Mouse (Mus musculus) lung, adult 18-20 months (tissue): ENCODE results near the gene Fgf22.
A peak's percentile ranks its signal among the peaks of the same experiment; 100 is the strongest.

ENCODE experiments used
- DNase-seq, 2 experiments: peaks; one replicate each; pipeline ENCODE4 v3.0.0; 2022; ENCODE audit warnings: mixed read lengths in 2 of 2

Fgf22 gene

DNA sequence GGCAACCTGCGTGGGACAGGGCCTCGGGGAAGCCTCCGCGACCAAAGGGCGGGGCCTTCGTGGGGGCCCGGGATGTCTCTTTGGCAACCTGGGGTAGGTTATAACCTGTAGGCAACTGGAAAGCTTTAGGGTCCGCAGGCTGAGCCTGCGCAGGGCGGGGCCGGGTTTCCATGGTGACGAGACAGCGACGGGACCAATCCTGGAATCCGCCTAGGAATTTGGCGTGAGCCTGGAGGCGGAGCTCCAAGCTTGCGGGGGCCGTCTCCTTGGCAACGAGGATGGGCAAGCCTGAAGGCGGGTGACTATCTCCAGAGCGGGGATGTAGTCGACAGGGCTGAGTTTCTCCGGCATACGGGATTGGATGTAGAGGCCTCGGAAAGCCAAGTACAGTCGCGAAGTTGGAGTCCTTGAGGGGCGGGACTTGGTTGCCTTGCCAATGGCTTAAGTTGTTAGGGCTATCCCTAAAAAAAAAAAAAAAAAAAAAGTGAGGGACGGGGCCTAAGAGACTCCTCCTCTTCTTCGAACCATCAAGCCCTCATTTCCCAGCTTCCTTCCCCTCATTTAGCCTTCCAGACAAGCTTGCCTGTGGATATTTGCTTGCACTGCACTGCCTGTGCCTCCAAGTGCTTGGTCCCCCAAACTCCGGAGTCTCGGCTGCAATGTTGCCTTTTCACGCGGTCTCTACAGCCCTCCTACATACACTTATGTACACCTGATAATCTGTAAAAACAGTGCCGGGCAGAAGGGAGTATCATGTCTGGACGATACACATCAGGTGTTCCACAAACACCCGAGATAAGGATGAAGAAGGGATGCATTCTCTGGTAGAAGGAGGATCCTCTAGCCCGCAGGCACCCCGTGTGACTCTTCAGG, 12.7 kb downstream of the Fgf22 start:
- DNase-seq: peak; percentile 89 to 92

DNA sequence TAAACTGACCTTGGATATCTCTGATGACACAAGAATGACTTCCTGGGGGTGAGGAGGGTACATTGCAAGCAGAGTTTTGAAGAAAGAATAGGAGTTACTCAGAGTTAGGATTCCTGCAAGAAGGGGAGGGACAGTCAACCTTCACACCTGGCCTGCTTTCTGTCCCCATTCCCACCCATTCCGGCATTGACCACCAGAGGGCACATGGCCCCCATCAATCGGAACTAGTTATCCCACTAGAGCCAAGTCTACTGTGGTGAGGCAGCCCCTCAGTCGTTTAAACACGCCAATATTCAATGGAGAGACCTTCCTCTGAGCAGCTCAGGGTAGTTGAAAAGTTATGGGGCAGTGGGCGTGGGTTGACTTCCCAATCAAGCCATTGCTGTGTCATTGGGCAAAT, 13.5 kb downstream of the Fgf22 start:
- peak; percentile 78 to 82 for DNase-seq

- DNase-seq: no peak
These were observed 14.5 kb downstream of the Fgf22 start for GRCm38 (mm10) chr10:79769329-79769728.

GRCm38 (mm10) chr10:79772320-79772719, 17.4 kb downstream of the Fgf22 start:
- DNase-seq: no peak

GRCm38 (mm10) chr10:79773208-79773607, 18.3 kb downstream of the Fgf22 start:
- DNase-seq: no peak

DNA sequence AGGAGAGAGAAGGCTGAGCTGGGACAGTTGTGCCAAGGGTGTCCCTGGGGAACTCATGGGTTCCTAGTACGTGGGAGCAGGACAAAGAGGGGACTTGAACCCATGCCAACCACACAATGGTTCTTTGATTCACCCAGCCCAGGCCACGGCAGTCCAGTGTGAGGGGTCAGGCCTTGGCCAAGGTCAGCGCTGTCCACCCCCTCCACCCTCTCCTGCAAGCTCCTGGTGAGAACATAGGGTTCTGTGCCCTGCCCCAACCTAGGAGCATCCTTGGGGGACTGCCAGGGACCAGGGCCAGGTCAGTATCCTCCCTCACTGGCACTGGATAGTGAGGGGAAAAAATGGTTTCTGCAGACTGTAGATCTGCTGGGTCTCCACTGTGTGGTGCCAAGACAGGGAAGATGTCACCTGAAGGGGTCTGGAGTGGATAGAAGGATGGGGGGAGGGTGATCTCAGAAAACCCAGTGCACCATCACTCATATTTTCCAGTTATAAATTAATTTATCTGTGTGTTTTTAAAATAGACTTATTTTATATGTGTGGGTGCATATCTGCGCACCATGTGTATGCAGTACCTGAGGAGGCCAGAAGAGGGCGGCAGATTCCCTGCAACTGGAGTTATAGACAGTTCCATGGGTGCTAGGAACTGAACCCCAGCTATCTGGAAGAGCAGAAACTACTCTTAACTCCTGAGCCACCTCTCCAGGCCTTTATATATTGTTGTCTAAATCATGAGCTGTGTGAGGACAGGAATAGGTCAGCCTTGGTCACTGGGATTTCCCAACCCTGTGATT, 19.8 kb downstream of the Fgf22 start:
- DNase-seq: no peak

DNA sequence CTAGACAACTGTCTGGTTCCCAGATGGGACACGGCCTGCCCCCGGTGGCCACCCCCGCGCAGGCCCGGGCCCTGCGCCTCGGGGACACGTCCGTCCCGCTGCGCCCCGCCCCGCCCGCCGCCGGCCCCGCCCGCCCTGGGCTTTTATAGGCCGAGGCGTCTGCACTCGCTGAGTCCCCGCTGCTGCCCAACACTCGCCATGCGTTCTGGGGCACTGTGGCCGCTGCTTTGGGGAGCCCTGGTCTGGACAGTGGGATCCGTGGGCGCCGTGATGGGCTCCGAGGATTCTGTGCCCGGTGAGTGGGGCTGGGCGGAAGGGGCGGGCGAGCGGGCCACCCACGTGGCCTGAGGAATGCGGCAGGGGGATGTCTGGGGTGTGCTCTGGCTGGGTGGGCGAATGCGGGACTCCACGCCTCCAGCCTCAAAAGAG, 22.2 kb downstream of the Fgf22 start, which contains the start of gene Fstl3:
Fstl3 (plus strand) TSS at position 170 of the 429 bp plus-strand sequence.
- peak in 1 of 2 experiments; percentile 52 for DNase-seq

GRCm38 (mm10) chr10:79778006-79778405, 23.1 kb downstream of the Fgf22 start:
- DNase-seq: peak; percentile 62 to 66

DNA sequence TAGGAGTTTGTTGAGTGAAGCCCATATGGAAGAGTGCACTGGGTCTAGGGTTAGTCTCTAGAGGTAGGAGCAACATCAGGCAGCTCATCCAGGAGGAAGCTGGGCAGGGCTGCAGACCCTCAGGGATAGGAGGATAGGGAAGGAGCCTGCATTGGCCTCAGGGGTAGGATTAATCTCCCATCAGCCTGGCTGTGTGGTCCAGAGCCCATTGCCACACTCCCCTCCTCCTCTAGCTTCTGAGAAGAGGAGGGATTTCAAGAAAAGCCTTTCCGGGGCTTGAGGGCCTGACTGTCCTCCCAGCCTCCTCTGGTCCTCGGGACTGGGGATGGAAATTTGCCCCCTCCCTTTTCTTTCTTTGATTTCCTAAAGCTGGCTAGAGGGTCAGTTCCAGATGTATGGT, 24.3 kb downstream of the Fgf22 start:
- no peak for DNase-seq

- DNase-seq: peak; percentile 99
These were observed 25.1 kb downstream of the Fgf22 start for GRCm38 (mm10) chr10:79779784-79780663.

GRCm38 (mm10) chr10:79780664-79781015, 25.8 kb downstream of the Fgf22 start:
- no peak for DNase-seq

DNA sequence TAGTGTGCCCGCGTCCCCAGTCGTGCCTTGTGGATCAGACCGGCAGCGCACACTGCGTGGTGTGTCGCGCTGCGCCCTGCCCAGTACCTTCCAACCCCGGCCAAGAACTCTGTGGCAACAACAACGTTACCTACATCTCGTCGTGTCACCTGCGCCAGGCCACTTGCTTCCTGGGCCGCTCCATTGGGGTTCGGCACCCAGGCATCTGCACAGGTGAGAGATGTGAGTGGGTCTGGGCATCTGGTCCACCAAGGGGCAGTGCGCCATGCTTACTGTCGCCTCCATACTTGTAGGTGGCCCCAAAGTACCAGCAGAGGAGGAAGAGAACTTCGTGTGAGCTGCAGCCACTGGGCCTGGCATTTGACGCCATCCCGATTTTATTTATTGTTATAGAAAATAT, 26.3 kb downstream of the Fgf22 start:
- peak in 1 of 2 experiments; percentile 25 for DNase-seq

DNA sequence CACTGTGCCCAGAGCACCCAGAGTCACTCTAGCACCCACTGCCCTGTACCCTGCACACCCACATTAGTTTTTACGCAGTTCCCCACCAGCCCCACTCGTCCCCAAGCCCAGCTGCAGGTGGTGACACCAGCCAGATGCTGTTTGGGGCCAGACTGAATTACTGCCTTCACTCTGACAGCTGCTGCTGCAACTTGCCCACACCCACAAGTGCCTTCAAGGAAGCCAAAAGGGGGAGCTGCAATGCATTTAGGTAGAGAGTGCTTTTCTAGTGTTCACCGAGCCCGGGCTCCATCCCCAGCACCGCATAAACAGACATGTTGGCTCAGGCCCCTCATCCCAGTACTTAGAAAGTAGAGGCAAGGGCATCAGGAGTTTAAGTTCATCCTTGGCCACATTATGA, 27.1 kb downstream of the Fgf22 start:
- no peak for DNase-seq

DNA sequence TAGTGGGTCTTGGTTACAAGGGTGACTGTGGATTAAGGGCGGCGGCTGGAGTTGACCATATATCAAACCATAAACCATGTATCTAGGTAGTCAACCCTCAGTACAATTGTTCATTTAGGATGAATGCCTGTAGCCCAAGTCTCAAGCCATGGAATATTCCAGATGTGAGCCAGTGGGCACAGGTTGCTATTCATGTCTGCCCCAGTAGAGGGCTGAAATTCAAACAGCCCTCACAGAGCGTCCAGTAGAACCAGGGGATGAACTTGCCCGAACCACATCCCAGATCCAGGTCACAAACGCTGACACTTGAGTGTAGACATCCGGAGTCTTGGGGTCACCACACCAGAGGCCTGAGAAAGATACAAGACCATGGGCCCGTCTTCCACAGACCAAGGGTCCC, 28.2 kb downstream of the Fgf22 start:
- DNase-seq: no peak

- no peak for DNase-seq
These were observed 29.3 kb downstream of the Fgf22 start for GRCm38 (mm10) chr10:79783920-79784800.

DNA sequence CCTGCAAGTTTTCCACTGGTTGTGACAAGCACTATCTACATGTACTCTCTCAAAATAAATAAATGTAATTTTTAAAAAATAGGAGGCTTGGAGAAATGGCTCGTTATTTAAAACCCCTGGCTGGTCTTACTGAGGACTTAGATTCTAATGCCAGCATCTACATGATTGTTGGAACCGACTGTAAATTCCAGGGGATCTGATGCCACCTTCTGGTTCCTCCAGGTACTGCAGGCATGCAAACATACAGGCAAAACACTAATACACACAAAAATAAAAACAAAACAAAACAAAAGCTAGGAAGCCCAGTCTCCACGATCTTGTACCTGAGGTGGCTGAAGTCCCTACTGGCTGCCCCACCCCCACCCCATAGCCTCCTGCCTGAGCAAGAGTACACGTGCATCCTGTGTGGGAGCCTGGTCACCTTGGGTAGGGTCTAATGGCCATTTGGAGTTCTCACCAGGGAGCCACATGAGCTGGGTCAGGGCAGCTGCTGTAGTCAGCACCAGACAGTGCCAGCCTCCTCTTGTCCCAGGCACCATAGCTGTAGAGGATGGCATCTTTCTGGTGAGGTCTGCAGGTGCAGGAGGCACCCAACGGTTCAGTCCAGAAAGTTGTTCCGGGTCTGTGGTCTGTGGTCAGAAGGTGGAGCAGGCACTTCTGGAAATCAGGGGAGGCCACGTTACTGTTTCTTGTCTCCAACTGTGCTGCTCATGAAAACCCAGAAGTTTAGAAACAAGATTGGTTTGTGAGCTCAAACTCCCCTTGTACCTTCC, 33.7 kb downstream of the Fgf22 start:
- peak; percentile 67 to 68 for DNase-seq

GRCm38 (mm10) chr10:79789581-79789980, 34.7 kb downstream of the Fgf22 start:
- no peak for DNase-seq

GRCm38 (mm10) chr10:79790861-79791260, 36.0 kb downstream of the Fgf22 start, which contains the start of gene Prss57:
Gene Prss57 (minus strand): TSS chr10:79790961.
- no peak for DNase-seq

- no peak for DNase-seq
These were observed 37.6 kb downstream of the Fgf22 start for GRCm38 (mm10) chr10:79792339-79793040.
